Mouse (Mus musculus) brain, embryonic 18.5 days (tissue): Measurements from ENCODE around the gene Zdhhc9.

ENCODE experiments used
- DNase-seq: peaks from one replicate; pipeline ENCODE4 v3.0.0-alpha.2; 2012; ENCODE audit warnings: low read depth, low spot score

Zdhhc9 gene

GRCm38 (mm10) chrX:48126903-48127476 is 81.7 kb downstream of the Zdhhc9 start:
- DNase-seq, result no peak

- DNase-seq, result no peak
Measured at GRCm38 (mm10) chrX:48124132-48125071, 84.3 kb downstream of the Zdhhc9 start.
